Mouse (Mus musculus) forebrain, embryonic 13.5 days (tissue): Measurements from ENCODE around the gene Gm20838. TPM values are rescaled to one million over a fixed set of nuclear protein-coding genes. Genes with fewer than 3 reads are reported as not detected.
"Not testable (repeated sequence)": the region's sequence is repeated elsewhere in the genome, so short reads cannot be mapped to it uniquely, and the experiment has no call there.

Experiments used
- ATAC-seq: fragments of 200-750 bp; cut with Nextera tagmentation; 2 replicates; pipeline ENCODE4 v1.8.0; 2017
- H3K27ac ChIP-seq: fragments of 300-500 bp; sonication (generic); 2 replicates; pipeline ENCODE4 v1.5.1; 2015; ENCODE audit warnings: inconsistent platforms, mild to moderate bottlenecking, moderate library complexity
- H3K27me3 ChIP-seq: fragments of 300-500 bp; sonication (generic); 2 replicates; pipeline ENCODE4 v1.6.1; 2015; ENCODE audit warnings: mild to moderate bottlenecking, inconsistent platforms
- H3K36me3 ChIP-seq: fragments of 300-500 bp; sonication (generic); 2 replicates; pipeline ENCODE4 v1.6.1; 2015; ENCODE audit warnings: mild to moderate bottlenecking, inconsistent platforms; ENCODE audit not compliant: poor library complexity, severe bottlenecking
- H3K4me1 ChIP-seq: fragments of 300-500 bp; sonication (generic); 2 replicates; pipeline ENCODE4 v1.6.1; 2015; ENCODE audit warnings: inconsistent platforms
- H3K4me2 ChIP-seq: fragments of 300-500 bp; sonication (generic); 2 replicates; pipeline ENCODE4 v1.6.1; 2015; ENCODE audit warnings: inconsistent platforms, mild to moderate bottlenecking, moderate library complexity
- H3K4me3 ChIP-seq: fragments of 300-500 bp; sonication (generic); 2 replicates; pipeline ENCODE4 v1.5.1; 2015; ENCODE audit warnings: mild to moderate bottlenecking, inconsistent platforms
- H3K9ac ChIP-seq: fragments of 300-500 bp; sonication (generic); 2 replicates; pipeline ENCODE4 v1.6.1; 2015; ENCODE audit warnings: mild to moderate bottlenecking, inconsistent platforms
- H3K9me3 ChIP-seq: fragments of 300-500 bp; sonication (generic); replicated peaks from 2 replicates; pipeline ENCODE4 v1.6.1; 2016; ENCODE audit warnings: inconsistent platforms
- WGBS: fragments of 180-500 bp; shearing (Covaris S2); methylation state at CpG from one replicate; pipeline ENCODE4 v1.1.7; 2015; 5-methylcytosine and 5-hydroxymethylcytosine counted together
- polyA plus RNA-seq: library from polyadenylated mRNA; unstranded; fragments of >200 nt; fragmentation: Nextera tagmentation; extraction: Ambion mirVana; gene quantifications from 2 replicates; pipeline ENCODE4 v1.2.1, GENCODE M21; 2015

Gm20838 gene
- not detected in 2 replicates for polyA plus RNA-seq

DNA sequence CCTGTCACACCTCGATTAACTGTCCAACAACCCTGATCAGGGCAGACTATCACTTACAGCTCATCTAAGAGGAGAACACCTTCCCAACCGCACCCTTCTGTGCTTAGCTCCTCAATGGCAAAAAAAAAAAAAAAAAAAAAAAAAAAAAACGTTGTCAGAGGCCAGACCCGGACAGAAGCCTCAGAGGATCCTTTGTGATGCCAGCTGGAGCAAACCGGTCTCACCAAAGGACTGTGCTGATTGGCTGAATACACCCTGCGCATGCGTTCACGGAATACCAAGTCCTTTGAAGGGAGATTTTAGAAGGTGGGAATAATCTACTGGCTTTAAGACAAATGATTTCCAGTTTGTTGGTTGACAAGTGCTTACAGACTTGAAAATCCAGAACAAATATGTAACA is at the start of gene Gm20838:
TSS of gene Gm20838 (minus strand) at position 101 of the 400 bp plus-strand sequence.
- not testable (repeated sequence) for ATAC-seq

More for the DNA sequence above, at the start of gene Gm20838:
- no CpG with 5 or more reads among the region's 8 CpGs for WGBS
- not testable (repeated sequence) for H3K4me3 ChIP-seq, H3K27me3 ChIP-seq, H3K9me3 ChIP-seq, H3K4me1 ChIP-seq, H3K9ac ChIP-seq, H3K27ac ChIP-seq, H3K36me3 ChIP-seq, H3K4me2 ChIP-seq
